Mouse (Mus musculus) MEL (cell line): ENCODE measurements around the gene Arl4d. TPM values are rescaled to one million over a fixed set of nuclear protein-coding genes. Genes with fewer than 3 reads are reported as not detected.
A peak's percentile ranks its signal among the peaks of the same experiment; 100 is the strongest.

ENCODE experiments used
- DNase-seq: peaks from one replicate; pipeline ENCODE4 v3.0.0; 2011; ENCODE audit warnings: low read depth, low spot score
- H3K27ac ChIP-seq: 2 replicates; pipeline ENCODE4 v1.5.1; 2012; ENCODE audit warnings: low read depth, mild to moderate bottlenecking, control low read depth, low read length, moderate library complexity; ENCODE audit not compliant: control insufficient read depth
- H3K27me3 ChIP-seq, 2 experiments: fragments of 150-350 bp in 1 of 2; sonication (generic) in 1 of 2; 2 replicates each; pipeline ENCODE4 v1.6.1; 2012; ENCODE audit warnings: low read length in 2 of 2, mild to moderate bottlenecking in 2 of 2, improper control_type of control experiment in 1 of 2, moderate library complexity in 1 of 2; ENCODE audit not compliant: insufficient read depth in 2 of 2, control insufficient read depth in 1 of 2
- H3K36me3 ChIP-seq, 2 experiments: 2 replicates each; pipeline ENCODE4 v1.6.1; 2012 to 2014; ENCODE audit warnings: low read length in 2 of 2, improper control_type of control experiment in 1 of 2, inconsistent platforms in 1 of 2, mild to moderate bottlenecking in 1 of 2; ENCODE audit not compliant: insufficient read depth in 2 of 2, control insufficient read depth in 1 of 2
- H3K4me1 ChIP-seq, 2 experiments: fragments of 150-350 bp in 1 of 2; sonication (generic) in 1 of 2; 2 replicates each; pipeline ENCODE4 v1.6.1; 2012; ENCODE audit warnings: low read length in 2 of 2, improper control_type of control experiment in 1 of 2, mild to moderate bottlenecking in 1 of 2; ENCODE audit not compliant: insufficient read depth in 2 of 2, control insufficient read depth in 1 of 2
- H3K4me3 ChIP-seq, 2 experiments: fragments of 150-350 bp in 1 of 2; sonication (generic) in 1 of 2; 2 replicates each; pipeline ENCODE4 v1.5.1; 2012; ENCODE audit warnings: low read depth in 2 of 2, low read length in 2 of 2, mild to moderate bottlenecking in 2 of 2, moderate library complexity in 2 of 2, control low read depth in 1 of 2, improper control_type of control experiment in 1 of 2; ENCODE audit not compliant: control insufficient read depth in 1 of 2, insufficient read depth in 1 of 2
- H3K79me2 ChIP-seq: 2 replicates; pipeline ENCODE4 v1.6.1; 2012; ENCODE audit warnings: mild to moderate bottlenecking, low read length, moderate library complexity; ENCODE audit not compliant: control insufficient read depth, poor library complexity, insufficient read depth
- H3K9ac ChIP-seq: 2 replicates; pipeline ENCODE4 v1.6.1; 2012; ENCODE audit warnings: low read depth, mild to moderate bottlenecking, control low read depth, low read length, moderate library complexity; ENCODE audit not compliant: control insufficient read depth, poor library complexity, severe bottlenecking
- H3K9me3 ChIP-seq: fragments of 150-350 bp; sonication (generic); replicated peaks from 2 replicates; pipeline ENCODE4 v1.6.1; 2012; ENCODE audit warnings: mild to moderate bottlenecking, low read length, improper control_type of control experiment, moderate library complexity; ENCODE audit not compliant: insufficient read depth
- BHLHE40 ChIP-seq: IDR thresholded peaks from 2 replicates; pipeline ENCODE4 v1.6.1; 2012; ENCODE audit warnings: low read depth, mild to moderate bottlenecking, inconsistent platforms, low read length, improper control_type of control experiment, borderline replicate concordance
- E2F4 ChIP-seq: IDR thresholded peaks from 2 replicates; pipeline ENCODE4 v1.6.1; 2011; ENCODE audit warnings: low read depth, low read length, improper control_type of control experiment, borderline replicate concordance
- GABPA ChIP-seq: IDR thresholded peaks from 2 replicates; pipeline ENCODE4 v1.6.1; 2012; ENCODE audit warnings: low read depth, mild to moderate bottlenecking, inconsistent platforms, low read length, improper control_type of control experiment, moderate library complexity
- HCFC1 ChIP-seq: IDR thresholded peaks from 2 replicates; pipeline ENCODE4 v1.6.1; 2012; ENCODE audit warnings: low read depth, mild to moderate bottlenecking, inconsistent platforms, low read length, improper control_type of control experiment, moderate library complexity
- MAX ChIP-seq: IDR thresholded peaks from 2 replicates; pipeline ENCODE4 v1.6.1; 2011; ENCODE audit warnings: low read length, improper control_type of control experiment
- MYB ChIP-seq: IDR thresholded peaks from 2 replicates; pipeline ENCODE4 v1.6.1; 2011; ENCODE audit warnings: mild to moderate bottlenecking, low read depth, low read length, improper control_type of control experiment
- MYC ChIP-seq: IDR thresholded peaks from 2 replicates; pipeline ENCODE4 v1.6.1; 2011; ENCODE audit warnings: low read depth, mild to moderate bottlenecking, low read length, improper control_type of control experiment, moderate library complexity
- NRF1 ChIP-seq: IDR thresholded peaks from 2 replicates; pipeline ENCODE4 v1.6.1; 2014; ENCODE audit warnings: low read depth, mild to moderate bottlenecking, inconsistent platforms, low read length, improper control_type of control experiment, moderate library complexity; ENCODE audit not compliant: poor library complexity, insufficient read depth, severe bottlenecking
- POLR2A ChIP-seq, 2 experiments: IDR thresholded peaks; 2 replicates each; pipeline ENCODE4 v1.6.1; 2011 to 2012; ENCODE audit warnings: low read length in 2 of 2, mild to moderate bottlenecking in 2 of 2, control low read depth in 1 of 2, improper control_type of control experiment in 1 of 2, low read depth in 1 of 2, moderate library complexity in 1 of 2; ENCODE audit not compliant: control insufficient read depth in 1 of 2, insufficient read depth in 1 of 2, poor library complexity in 1 of 2
- POLR2AphosphoS2 ChIP-seq: IDR thresholded peaks from 2 replicates; pipeline ENCODE4 v1.6.1; 2011; ENCODE audit warnings: low read length, improper control_type of control experiment
- RAD21 ChIP-seq: IDR thresholded peaks from 2 replicates; pipeline ENCODE4 v1.6.1; 2011; ENCODE audit warnings: mild to moderate bottlenecking, low read depth, low read length, improper control_type of control experiment
- RCOR1 ChIP-seq: IDR thresholded peaks from 2 replicates; pipeline ENCODE4 v1.6.1; 2012; ENCODE audit warnings: low read depth, mild to moderate bottlenecking, inconsistent platforms, low read length, improper control_type of control experiment
- SIN3A ChIP-seq: IDR thresholded peaks from 2 replicates; pipeline ENCODE4 v1.6.1; 2012; ENCODE audit warnings: low read length, improper control_type of control experiment, inconsistent platforms
- TBP ChIP-seq: IDR thresholded peaks from 2 replicates; pipeline ENCODE4 v1.8.0; 2011; ENCODE audit warnings: low read depth, low read length, improper control_type of control experiment
- UBTF ChIP-seq: IDR thresholded peaks from 2 replicates; pipeline ENCODE4 v1.6.1; 2012; ENCODE audit warnings: low read depth, mild to moderate bottlenecking, inconsistent platforms, low read length, improper control_type of control experiment, moderate library complexity, borderline replicate concordance; ENCODE audit not compliant: insufficient read depth
- USF2 ChIP-seq, 2 experiments: IDR thresholded peaks; 2 replicates each; pipeline ENCODE4 v1.6.1; 2011 to 2012; ENCODE audit warnings: improper control_type of control experiment in 2 of 2, low read length in 2 of 2, borderline replicate concordance in 1 of 2, inconsistent platforms in 1 of 2, low read depth in 1 of 2, mild to moderate bottlenecking in 1 of 2; ENCODE audit not compliant: insufficient read depth in 1 of 2
- ZMIZ1 ChIP-seq: IDR thresholded peaks from 2 replicates; pipeline ENCODE4 v1.6.1; 2012; ENCODE audit warnings: low read depth, mild to moderate bottlenecking, inconsistent platforms, low read length, improper control_type of control experiment, moderate library complexity
- ZNF384 ChIP-seq: IDR thresholded peaks from 2 replicates; pipeline ENCODE4 v1.6.1; 2012; ENCODE audit warnings: low read depth, mild to moderate bottlenecking, inconsistent platforms, low read length, improper control_type of control experiment
- polyA plus RNA-seq, 2 experiments: library from polyadenylated mRNA; stranded (reverse) in 1 of 2; unstranded in 1 of 2; fragments of >175 nt in 1 of 2; fragments of >200 nt in 1 of 2; gene quantifications; 2 replicates each; pipeline versions ENCODE4 v1.2.1 to v1.2.4; 2012; ENCODE audit warnings: low replicate concordance in 2 of 2, low read depth in 1 of 2; ENCODE audit not compliant: insufficient read length in 2 of 2, insufficient read depth in 1 of 2, missing spikeins in 1 of 2
- total RNA-seq: library from RNA; depleted of rRNA; stranded (reverse); fragments of 300-350 nt; gene quantifications from 2 replicates; pipeline ENCODE4 v1.2.3, GENCODE M21; 2012

Arl4d gene
- total and polyA plus RNA-seq, 3 experiments: 0.17 to 0.23 TPM; not detected in 1

DNA sequence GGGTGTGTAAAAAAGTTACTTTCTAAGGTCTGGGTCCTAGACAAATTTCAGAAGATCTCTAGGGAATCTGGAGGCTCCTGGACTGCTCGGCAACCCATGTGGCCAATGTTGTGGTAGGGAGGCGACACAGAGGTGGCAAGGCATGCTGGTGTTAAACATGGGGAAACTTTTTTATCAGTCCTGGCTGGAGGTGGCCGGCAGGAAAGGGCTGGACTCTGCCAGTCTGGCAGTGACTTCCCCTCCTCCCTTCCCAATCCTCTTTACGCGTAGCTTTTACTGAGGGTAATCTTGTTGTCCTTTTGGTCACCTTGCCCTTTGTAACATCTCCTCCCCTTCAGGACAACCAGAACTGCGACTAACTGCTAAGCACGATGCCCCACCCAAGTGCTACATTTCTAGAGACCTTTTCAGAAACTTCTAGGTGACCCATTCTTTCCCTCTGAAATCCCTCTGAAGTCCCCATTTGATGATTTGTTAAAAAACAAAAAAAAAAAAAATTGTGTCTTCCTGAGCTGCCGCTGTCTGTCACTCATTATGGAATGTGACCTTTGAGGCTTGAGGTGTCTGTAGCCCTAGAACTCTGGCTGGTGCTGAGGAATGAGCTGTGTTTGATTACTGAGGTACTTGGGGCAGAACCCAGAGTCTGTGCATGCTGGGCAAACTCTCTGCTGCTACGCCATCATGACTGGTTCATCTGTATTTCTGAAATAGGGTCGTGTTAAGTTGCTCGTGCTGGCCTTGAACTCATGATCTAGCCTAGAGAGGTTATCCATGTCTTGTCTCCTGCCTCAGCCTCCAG, 1.9 kb upstream of the Arl4d start:
- TF ChIP-seq UBTF: no peak
- no peak for TF ChIP-seq USF2 (IDR thresholded peaks at IDR 0.05; ENCODE audit: borderline replicate concordance in 1 of 2, insufficient read depth in 1 of 2, low read depth in 1 of 2, low read length in 2 of 2)
- no peak for TF ChIP-seq RAD21
- no peak for TF ChIP-seq SIN3A
- TF ChIP-seq TBP: no peak
- no peak for TF ChIP-seq ZMIZ1
- TF ChIP-seq NRF1: no peak
- TF ChIP-seq GABPA: no peak
- no peak for TF ChIP-seq MYC
- TF ChIP-seq POLR2A (IDR thresholded peaks at IDR 0.05; ENCODE audit: control insufficient read depth in 1 of 2, insufficient read depth in 1 of 2, low read depth in 1 of 2, low read length in 2 of 2, poor library complexity in 1 of 2): no peak
- TF ChIP-seq BHLHE40: no peak
- no peak for TF ChIP-seq RCOR1
- no peak for TF ChIP-seq HCFC1
- TF ChIP-seq MAX: no peak
- no peak for TF ChIP-seq E2F4
- peaks cover 5 to 31% of the 10 kb centered on the region in 2 experiments; a peak in 3 of 4 replicates for H3K4me1 ChIP-seq
- no peaks in the 10 kb centered on the region for H3K27me3 ChIP-seq
- no peak for DNase-seq
- H3K9ac ChIP-seq: no peak overlapping the region
- no peaks in the 10 kb centered on the region for H3K9me3 ChIP-seq
- no peak overlapping the region for H3K4me3 ChIP-seq
- no peak overlapping the region for H3K27ac ChIP-seq
- peaks cover 0 to 17% of the 10 kb centered on the region in 2 experiments; a peak in 2 of 4 replicates for H3K36me3 ChIP-seq
- no peaks in the 10 kb centered on the region for H3K79me2 ChIP-seq

DNA sequence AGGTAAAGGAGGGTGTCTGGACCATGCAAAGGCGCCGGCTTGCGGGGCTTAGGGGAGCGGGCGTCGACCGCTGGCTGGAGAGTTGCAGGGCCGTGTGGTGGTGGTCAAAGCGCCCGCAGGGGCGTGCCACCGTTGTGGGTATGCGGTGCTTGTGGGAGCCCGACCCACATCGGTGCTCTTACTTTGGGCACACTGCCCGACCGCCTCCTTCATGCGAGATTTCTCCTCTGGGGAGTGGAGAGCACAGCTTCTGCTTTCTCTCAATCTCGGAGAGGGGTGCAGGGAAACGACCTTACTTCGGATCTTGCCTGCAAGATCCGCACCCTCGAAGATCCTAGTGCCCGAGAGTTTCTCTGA, 273 bp downstream of the Arl4d start:
- peaks cover 0 to 26% of the 10 kb centered on the region in 2 experiments; a peak in 2 of 4 replicates for H3K36me3 ChIP-seq
- peak overlapping the region; percentile 50 to 59 for H3K4me3 ChIP-seq
- H3K27ac ChIP-seq: peak overlapping the region; percentile 30; the same call in 1 of the 2 replicates
- no peak for TF ChIP-seq POLR2AphosphoS2
- TF ChIP-seq ZNF384: no peak
- peak; percentile 96 for TF ChIP-seq RCOR1
- 0 out of 2 replicates have a peak, but pooled peaks have one; percentile 24 for TF ChIP-seq MYB
- H3K9ac ChIP-seq: peak overlapping the region; percentile 51
- H3K9me3 ChIP-seq: no peaks in the 10 kb centered on the region
- H3K4me1 ChIP-seq: peaks cover 5 to 42% of the 10 kb centered on the region in 2 experiments; a peak in 3 of 4 replicates
- DNase-seq: peak; percentile 83
- H3K27me3 ChIP-seq: no peaks in the 10 kb centered on the region
- no peaks in the 10 kb centered on the region for H3K79me2 ChIP-seq
